Mouse (Mus musculus) stomach, embryonic 14.5 days (tissue): Measurements from ENCODE around the gene Galnt18. TPM values are rescaled to one million over a fixed set of nuclear protein-coding genes. Genes with fewer than 3 reads are reported as not detected.

ENCODE experiments used
- ATAC-seq: fragments of 200-750 bp; cut with Nextera tagmentation; 2 replicates; pipeline ENCODE4 v1.8.0; 2017; ENCODE audit warnings: low read depth, moderate TSS enrichment; ENCODE audit not compliant: insufficient number of reproducible peaks, insufficient read depth, low FRiP score
- H3K27ac ChIP-seq: fragments of 300-500 bp; sonication (generic); 2 replicates; pipeline ENCODE4 v1.5.1; 2014; ENCODE audit warnings: mild to moderate bottlenecking, low read length, moderate library complexity, mixed read lengths
- H3K27me3 ChIP-seq: fragments of 300-500 bp; sonication (generic); 2 replicates; pipeline ENCODE4 v1.6.1; 2014; ENCODE audit warnings: low read length, control low read depth, mixed read lengths; ENCODE audit not compliant: control insufficient read depth, insufficient read depth
- H3K36me3 ChIP-seq: fragments of 300-500 bp; sonication (generic); 2 replicates; pipeline ENCODE4 v1.6.1; 2014; ENCODE audit warnings: mild to moderate bottlenecking, control low read depth, low read length, moderate library complexity, mixed read lengths; ENCODE audit not compliant: control insufficient read depth, insufficient read depth
- H3K4me1 ChIP-seq: fragments of 300-500 bp; sonication (generic); 2 replicates; pipeline ENCODE4 v1.6.1; 2014; ENCODE audit warnings: low read length, control low read depth, mixed read lengths; ENCODE audit not compliant: control insufficient read depth, insufficient read depth
- H3K4me2 ChIP-seq: fragments of 300-500 bp; sonication (generic); replicated peaks from 2 replicates; pipeline ENCODE4 v1.6.1; 2014; ENCODE audit warnings: low read depth, low read length, control low read depth
- H3K4me3 ChIP-seq: fragments of 300-500 bp; sonication (generic); 2 replicates; pipeline ENCODE4 v1.5.1; 2014; ENCODE audit warnings: low read depth, low read length, control low read depth
- H3K9ac ChIP-seq: fragments of 300-500 bp; sonication (generic); replicated peaks from 2 replicates; pipeline ENCODE4 v1.6.1; 2014; ENCODE audit warnings: low read depth, mild to moderate bottlenecking, control low read depth, low read length, moderate library complexity, mixed read lengths
- H3K9me3 ChIP-seq: fragments of 300-500 bp; sonication (generic); 2 replicates; pipeline ENCODE4 v1.6.1; 2016; ENCODE audit warnings: low read depth, low read length, control low read depth; ENCODE audit not compliant: control insufficient read depth
- WGBS: fragments of 180-500 bp; shearing (Covaris S2); extraction: QIAGEN DNeasy Blood & Tissue Kit; methylation state at CpG from one replicate; pipeline ENCODE4 v1.1.7; 2014; 5-methylcytosine and 5-hydroxymethylcytosine counted together
- polyA plus RNA-seq: library from polyadenylated mRNA; unstranded; fragments of >200 nt; fragmentation: Nextera tagmentation; extraction: Ambion mirVana; gene quantifications from 2 replicates; pipeline ENCODE4 v1.2.1, GENCODE M21; 2014

The Galnt18 gene
- polyA plus RNA-seq, 1 experiment from 2014 or later: 40.8 TPM

DNA sequence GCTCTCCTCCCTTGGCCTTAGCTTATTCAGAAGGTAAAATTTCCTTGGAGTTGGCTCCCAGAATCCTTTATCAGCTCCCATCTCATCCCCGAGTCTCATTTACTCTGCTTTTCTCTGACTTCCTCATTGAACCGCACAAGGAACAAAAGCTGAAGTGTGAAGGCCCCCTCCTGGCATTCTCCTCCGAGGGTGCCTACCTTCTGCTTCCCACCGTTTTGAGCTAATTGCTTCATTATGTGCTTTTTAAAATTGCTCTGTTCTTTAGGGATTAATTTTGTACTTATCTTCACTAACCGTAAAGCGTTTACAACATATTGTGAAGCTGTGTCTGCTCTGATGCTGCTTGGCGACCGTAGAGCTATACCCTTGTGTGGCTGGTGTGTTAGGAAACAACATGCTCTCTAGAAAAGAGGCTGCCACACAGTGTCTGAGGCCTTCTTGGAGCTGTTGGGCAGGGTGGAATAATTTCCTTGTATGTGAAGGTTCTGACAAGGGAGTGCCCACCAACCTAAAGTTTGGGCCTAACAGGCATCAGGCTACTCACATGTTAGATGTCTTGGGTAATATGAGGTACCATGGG lies 244.9 kb downstream of the Galnt18 start:
- Histone ChIP-seq H3K9ac (no peak overlapping the region), H3K4me1 (no peaks in the 10 kb centered on the region), H3K27me3 (no peaks in the 10 kb centered on the region), H3K36me3 (no peaks in the 10 kb centered on the region), H3K9me3 (no peaks in the 10 kb centered on the region), H3K4me3 (no peak overlapping the region), H3K27ac (no peak overlapping the region), H3K4me2 (no peak overlapping the region)
- no peak for ATAC-seq
- WGBS: 68% methylated on average over 8 of the region's 8 CpGs

DNA sequence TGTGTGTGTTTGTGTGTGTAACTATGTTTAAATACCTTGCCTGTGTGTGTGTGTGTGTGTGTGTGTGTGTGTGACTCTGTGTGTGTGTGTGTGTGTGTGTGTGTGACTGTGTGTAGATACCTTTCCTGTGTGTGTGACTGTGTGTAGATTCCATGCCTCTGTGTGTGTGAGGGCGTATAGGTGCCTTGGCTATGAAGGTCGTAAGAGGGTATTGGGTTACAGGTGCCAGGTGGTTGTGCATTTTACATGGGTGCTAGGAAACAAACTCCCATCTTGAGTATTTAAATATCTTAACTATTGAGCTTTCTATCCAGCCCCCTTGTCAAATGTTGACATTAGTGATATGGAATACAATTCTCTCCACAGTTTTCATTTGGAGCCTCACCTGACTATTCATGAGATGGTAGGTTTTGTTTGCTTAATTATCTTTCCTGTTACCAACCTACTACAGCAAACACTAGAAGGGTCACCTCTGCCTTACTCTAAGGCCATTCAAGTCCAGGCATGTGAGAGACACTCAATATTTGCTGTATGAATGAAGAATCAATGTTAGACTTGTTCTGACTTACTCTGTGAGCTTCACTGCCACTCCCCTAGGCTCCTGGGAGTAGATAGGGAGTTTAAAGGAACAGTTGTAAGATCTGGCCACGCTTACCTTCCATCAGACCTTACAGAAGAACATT lies 250.7 kb downstream of the Galnt18 start:
- Histone ChIP-seq H3K9ac (no peak overlapping the region), H3K27me3 (no peaks in the 10 kb centered on the region), H3K27ac (peak overlapping the region; percentile 44; the same call in 1 of the 2 replicates), H3K36me3 (no peaks in the 10 kb centered on the region), H3K4me1 (no peaks in the 10 kb centered on the region), H3K9me3 (no peaks in the 10 kb centered on the region), H3K4me3 (no peak overlapping the region), H3K4me2 (no peak overlapping the region)
- peak; percentile 90 for ATAC-seq
- WGBS: 70% methylated on average over 3 of the region's 3 CpGs

DNA sequence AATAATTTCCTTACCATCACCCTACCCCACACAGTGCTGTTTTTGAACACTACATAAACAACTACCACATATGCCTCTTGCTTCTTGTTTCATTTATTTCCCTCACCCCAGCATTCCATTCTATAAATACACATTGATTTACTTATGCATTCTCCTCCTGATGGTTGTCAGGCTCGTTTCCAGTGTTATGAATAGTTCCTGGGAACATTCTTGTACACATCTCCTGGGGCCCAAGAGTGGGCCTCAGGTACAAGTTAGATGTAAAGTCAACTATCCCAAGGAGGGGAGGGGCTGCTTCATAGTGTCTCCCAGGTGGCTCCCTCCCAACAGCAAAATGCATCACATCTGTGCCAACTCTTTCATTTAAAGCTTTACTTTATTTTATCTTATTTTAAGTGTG lies 251.3 kb downstream of the Galnt18 start:
- no peak overlapping the region for H3K4me2 ChIP-seq
- no peaks in the 10 kb centered on the region for H3K27me3 ChIP-seq
- no peaks in the 10 kb centered on the region for H3K4me1 ChIP-seq
- H3K4me3 ChIP-seq: no peak overlapping the region
- no peak overlapping the region for H3K9ac ChIP-seq
- H3K27ac ChIP-seq: peak overlapping the region; percentile 44; the same call in 1 of the 2 replicates
- ATAC-seq: no peak
- 24% methylated on average over 1 of the region's 1 CpGs for WGBS
- H3K36me3 ChIP-seq: no peaks in the 10 kb centered on the region
- no peaks in the 10 kb centered on the region for H3K9me3 ChIP-seq

DNA sequence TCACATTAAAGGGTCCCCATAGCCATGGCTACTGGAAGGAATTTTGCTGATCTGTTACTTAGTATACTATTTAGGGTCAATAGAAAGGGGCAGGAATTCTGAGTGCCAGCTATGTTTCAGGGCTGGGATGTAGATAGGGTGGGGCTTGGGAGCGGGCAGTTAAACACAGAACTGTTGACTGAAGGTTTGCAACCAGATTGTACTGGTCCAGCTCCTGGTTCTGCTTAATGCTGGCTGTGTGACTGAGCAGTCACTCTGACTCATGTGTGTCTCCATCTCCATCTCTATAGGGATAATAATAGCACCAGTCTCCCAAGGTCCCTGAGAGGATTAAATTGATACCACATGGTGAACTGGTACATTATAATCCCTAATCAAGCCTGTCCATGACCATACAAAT lies 258.9 kb downstream of the Galnt18 start:
- H3K4me2 ChIP-seq: no peak overlapping the region
- H3K27me3 ChIP-seq: no peaks in the 10 kb centered on the region
- H3K27ac ChIP-seq: no peak overlapping the region
- WGBS: 79% methylated on average over 1 of the region's 1 CpGs
- H3K9me3 ChIP-seq: no peaks in the 10 kb centered on the region
- 0 out of 2 replicates have a peak, but pooled peaks cover 5% of the 10 kb centered on the region for H3K4me1 ChIP-seq
- no peak overlapping the region for H3K4me3 ChIP-seq
- ATAC-seq: no peak
- H3K36me3 ChIP-seq: no peaks in the 10 kb centered on the region
- H3K9ac ChIP-seq: no peak overlapping the region

DNA sequence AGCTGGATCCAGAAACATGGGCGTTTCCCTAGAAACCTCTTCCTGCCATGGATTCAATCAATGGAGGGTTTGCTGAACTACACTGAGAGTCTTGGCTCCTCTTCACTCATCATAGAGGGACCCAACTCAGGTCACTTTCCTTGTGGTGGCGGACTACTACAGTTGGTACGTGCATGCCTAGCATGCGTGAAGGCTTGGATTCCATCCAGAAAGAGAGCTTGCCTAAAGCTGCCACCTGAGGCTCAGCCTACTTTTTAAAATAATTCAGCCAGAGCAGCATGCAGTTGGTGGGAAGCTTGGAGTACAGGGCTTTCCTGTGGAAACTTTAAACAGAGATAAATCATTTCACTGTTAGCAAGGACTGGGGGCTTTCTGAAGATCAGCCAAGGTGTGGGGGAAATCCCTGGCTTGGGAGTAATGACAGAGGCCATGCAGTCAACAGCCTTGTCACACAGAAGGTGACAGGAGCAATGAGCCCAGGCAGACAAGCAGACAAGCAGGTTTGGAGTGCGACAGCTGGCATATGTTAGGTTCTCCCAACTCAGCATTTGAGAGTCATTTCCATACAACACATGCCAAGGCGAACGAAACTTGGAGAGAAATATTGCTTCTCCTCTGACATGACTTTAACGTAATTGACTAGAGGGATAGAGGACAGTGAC lies 261.1 kb downstream of the Galnt18 start:
- Histone ChIP-seq H3K4me3 (no peak overlapping the region), H3K9me3 (no peaks in the 10 kb centered on the region), H3K4me2 (no peak overlapping the region), H3K9ac (no peak overlapping the region), H3K27ac (peak overlapping the region; percentile 33; the same call in 1 of the 2 replicates), H3K27me3 (no peaks in the 10 kb centered on the region), H3K36me3 (no peaks in the 10 kb centered on the region), H3K4me1 (0 out of 2 replicates have a peak, but pooled peaks cover 5% of the 10 kb centered on the region)
- no peak; the same call in 1 of the 2 replicates for ATAC-seq
- 51% methylated on average over 8 of the region's 8 CpGs for WGBS

DNA sequence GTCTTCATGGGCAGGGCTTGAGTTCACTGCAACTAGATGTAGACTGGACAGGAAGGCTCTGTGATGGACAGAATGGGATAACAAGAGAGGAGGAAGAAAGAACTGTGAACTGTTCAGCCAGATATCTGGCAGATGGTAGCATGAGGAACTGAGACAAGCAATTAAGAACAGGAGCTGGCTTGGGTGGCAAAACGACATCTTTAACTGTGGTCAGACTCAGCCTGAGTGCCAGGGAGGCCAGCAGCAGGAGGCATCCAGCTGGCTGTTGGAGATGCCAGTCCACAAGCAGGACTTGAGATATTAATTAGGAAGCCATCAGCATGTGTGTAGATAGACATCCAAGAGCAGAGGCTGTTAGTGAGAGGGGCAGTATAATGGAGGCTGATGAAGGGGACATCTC lies 262.9 kb downstream of the Galnt18 start:
- Histone ChIP-seq H3K9me3 (no peaks in the 10 kb centered on the region), H3K4me3 (no peak overlapping the region), H3K27ac (no peak overlapping the region), H3K36me3 (no peaks in the 10 kb centered on the region), H3K4me2 (no peak overlapping the region), H3K4me1 (0 out of 2 replicates have a peak, but pooled peaks cover 5% of the 10 kb centered on the region), H3K9ac (no peak overlapping the region), H3K27me3 (no peaks in the 10 kb centered on the region)
- WGBS: 59% methylated on average over 1 of the region's 1 CpGs
- no peak for ATAC-seq

DNA sequence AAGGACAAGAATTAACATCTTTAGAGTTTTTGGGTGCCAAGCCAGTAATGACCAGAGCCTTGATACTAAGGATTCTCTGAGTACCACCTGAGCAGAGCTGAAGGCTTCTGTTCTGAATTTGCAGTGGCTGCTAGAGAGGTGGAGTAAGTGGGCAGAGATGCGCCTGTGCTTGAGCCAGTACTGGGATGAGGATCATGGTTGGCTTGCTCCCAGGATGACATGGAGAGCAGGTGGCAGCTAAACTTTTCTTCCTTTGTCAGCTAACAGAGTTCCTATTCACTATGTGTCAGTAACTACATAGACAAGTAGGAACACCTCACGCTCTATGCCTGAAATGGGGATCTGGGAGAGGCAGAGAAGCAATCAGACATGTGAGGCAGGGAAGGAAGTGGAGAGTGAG lies 264.3 kb downstream of the Galnt18 start:
- H3K9me3 ChIP-seq: no peaks in the 10 kb centered on the region
- 84% methylated on average over 2 of the region's 2 CpGs for WGBS
- H3K36me3 ChIP-seq: no peaks in the 10 kb centered on the region
- H3K9ac ChIP-seq: no peak overlapping the region
- no peak overlapping the region for H3K27ac ChIP-seq
- no peaks in the 10 kb centered on the region for H3K27me3 ChIP-seq
- no peak overlapping the region for H3K4me2 ChIP-seq
- ATAC-seq: no peak
- 0 out of 2 replicates have a peak, but pooled peaks cover 5% of the 10 kb centered on the region for H3K4me1 ChIP-seq
- H3K4me3 ChIP-seq: no peak overlapping the region

DNA sequence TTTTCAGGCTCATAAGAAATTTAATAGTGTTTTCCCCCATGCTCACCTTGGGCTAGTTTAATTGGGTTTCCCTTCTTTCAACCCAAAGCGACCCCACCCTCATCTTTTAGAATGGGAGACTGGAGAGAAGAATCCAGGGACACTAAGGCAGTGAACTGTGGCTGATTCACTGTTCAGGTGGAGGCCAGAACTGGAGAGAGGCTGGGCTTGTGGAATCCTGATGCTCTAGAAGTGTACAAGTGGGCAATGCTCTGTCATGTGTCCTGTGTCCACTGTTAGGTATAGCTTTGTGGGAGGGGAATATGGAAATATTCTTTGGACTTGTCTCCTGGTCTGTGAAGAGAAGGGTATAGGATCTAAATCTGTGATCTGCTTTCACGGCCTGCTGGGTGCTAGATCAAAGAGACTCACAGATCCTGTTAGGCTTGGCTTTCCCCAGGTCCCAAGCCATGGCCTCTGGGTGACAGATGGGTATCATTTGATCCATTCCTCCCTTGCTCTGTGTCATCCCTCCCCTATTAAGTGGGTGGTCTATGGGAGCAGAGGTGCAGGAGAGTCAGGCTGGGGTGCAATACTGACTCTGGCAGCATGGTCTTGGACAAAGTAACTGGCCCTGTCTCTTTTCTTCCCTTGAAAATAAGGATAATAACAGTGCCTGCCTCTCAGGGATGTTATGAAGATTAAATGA lies 270.5 kb downstream of the Galnt18 start:
- no peaks in the 10 kb centered on the region for H3K4me1 ChIP-seq
- no peak for ATAC-seq
- WGBS: 86% methylated on average over 2 of the region's 2 CpGs
- no peaks in the 10 kb centered on the region for H3K9me3 ChIP-seq
- H3K36me3 ChIP-seq: no peaks in the 10 kb centered on the region
- no peak overlapping the region for H3K4me3 ChIP-seq
- H3K27ac ChIP-seq: no peak overlapping the region
- no peaks in the 10 kb centered on the region for H3K27me3 ChIP-seq
- H3K4me2 ChIP-seq: no peak overlapping the region
- H3K9ac ChIP-seq: no peak overlapping the region
